Mouse (Mus musculus) G1E (cell line): Measurements from ENCODE around the gene Hoxd10. TPM values are rescaled to one million over a fixed set of nuclear protein-coding genes. Genes with fewer than 3 reads are reported as not detected.

Source experiments
- ATAC-seq: 2 replicates; pipeline ENCODE4 v1.8.0; 2016; ENCODE audit warnings: mild to moderate bottlenecking; ENCODE audit not compliant: insufficient number of reproducible peaks, poor library complexity, low FRiP score, severe bottlenecking; ENCODE audit errors: extremely low read depth
- DNase-seq: peaks from one replicate; pipeline ENCODE4 v3.0.0; 2012; ENCODE audit warnings: low spot score
- H3K27me3 ChIP-seq: 2 replicates; pipeline ENCODE4 v1.6.1; 2012; ENCODE audit warnings: mild to moderate bottlenecking, low read length, inconsistent platforms; ENCODE audit not compliant: insufficient read depth
- H3K36me3 ChIP-seq: replicated peaks from 2 replicates; pipeline ENCODE3; 2012; ENCODE audit warnings: mild to moderate bottlenecking, inconsistent platforms
- H3K4me1 ChIP-seq: 2 replicates; pipeline ENCODE4 v1.6.1; 2012; ENCODE audit warnings: low read depth, low read length, inconsistent platforms, mixed read lengths; ENCODE audit not compliant: insufficient read depth
- H3K4me3 ChIP-seq: 2 replicates; pipeline ENCODE4 v1.5.1; 2012; ENCODE audit warnings: low read depth, mild to moderate bottlenecking, inconsistent platforms, low read length, moderate library complexity, mixed read lengths
- H3K9me3 ChIP-seq: replicated peaks from 2 replicates; pipeline ENCODE4 v1.6.1; 2012; ENCODE audit warnings: inconsistent platforms
- CTCF ChIP-seq: IDR thresholded peaks from 2 replicates; pipeline ENCODE4 v1.5.1; 2012; ENCODE audit warnings: low read depth, low read length, inconsistent platforms, mixed read lengths
- GATA1 ChIP-seq: IDR thresholded peaks from 2 replicates; pipeline ENCODE4 v1.6.1; 2012; ENCODE audit warnings: borderline replicate concordance, low read length, inconsistent platforms, mixed read lengths
- GATA2 ChIP-seq: IDR thresholded peaks from 2 replicates; pipeline ENCODE4 v1.6.1; 2012; ENCODE audit warnings: low read depth, low read length, inconsistent platforms, borderline replicate concordance
- POLR2AphosphoS5 ChIP-seq: IDR thresholded peaks from 2 replicates; pipeline ENCODE4 v1.6.1; 2012; ENCODE audit warnings: low read depth, low read length, inconsistent platforms; ENCODE audit not compliant: insufficient replicate concordance
- TAL1 ChIP-seq: conservative IDR thresholded peaks from 2 replicates; pipeline ENCODE4 v1.6.1; 2012; ENCODE audit warnings: low read depth, low read length, inconsistent platforms, mixed read lengths
- polyA plus RNA-seq: library from polyadenylated mRNA; stranded (reverse); fragments of >175 nt; gene quantifications from 2 replicates; pipeline ENCODE4 v1.2.3, GENCODE M21; 2012
- total RNA-seq, 2 experiments: library from RNA; stranded (forward) in 1 of 2; stranded (reverse) in 1 of 2; fragments of 200-1000 nt in 1 of 2; fragments of >200 nt in 1 of 2; fragmentation: Nextera tagmentation in 1 of 2; gene quantifications; 2 replicates each; pipeline ENCODE4 v1.2.3; 2014 to 2017

Hoxd10 gene
- total and polyA plus RNA-seq, 3 experiments, result 0.22 TPM; not detected in 2

DNA sequence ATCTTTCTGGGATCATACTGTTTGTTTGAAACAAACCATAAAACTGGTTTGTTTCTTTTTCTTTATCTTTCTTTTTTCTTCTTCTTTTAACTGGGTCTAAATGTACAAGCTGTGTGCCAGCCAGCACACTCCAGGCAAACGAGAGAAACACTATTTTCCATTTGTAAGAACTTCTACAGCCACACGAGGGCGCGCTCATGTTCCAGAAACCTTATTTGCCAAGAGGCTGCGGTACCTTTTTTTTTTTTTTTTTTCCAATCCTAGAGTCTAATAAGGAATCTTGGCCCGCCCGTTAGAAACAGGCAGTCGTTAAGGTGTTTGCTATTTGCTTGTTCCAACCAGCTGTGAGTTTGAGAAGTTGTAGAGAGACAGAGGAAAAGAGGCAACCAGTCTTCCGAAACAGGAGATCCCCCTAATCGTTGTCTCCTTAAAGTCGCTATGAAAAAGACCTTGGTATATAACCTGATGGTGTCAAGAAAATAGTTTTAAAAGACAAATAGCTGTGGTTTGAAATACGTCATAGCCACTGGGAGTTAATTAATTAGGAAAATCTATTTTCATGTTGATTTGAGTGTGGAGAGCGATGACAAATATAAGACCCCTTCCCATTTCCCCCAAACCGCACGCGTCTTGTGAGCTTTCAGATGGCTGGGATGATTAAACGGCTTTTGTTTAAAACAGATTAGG, 5.3 kb upstream of the Hoxd10 start:
- Histone ChIP-seq H3K36me3 (no peaks in the 10 kb centered on the region), H3K27me3 (peaks cover 39% of the 10 kb centered on the region), H3K4me3 (no peak overlapping the region), H3K9me3 (peaks cover 19% of the 10 kb centered on the region), H3K4me1 (no peaks in the 10 kb centered on the region)
- TF ChIP-seq POLR2AphosphoS5 (no peak), GATA1 (no peak), CTCF (no peak), GATA2 (no peak), TAL1 (no peak)
- ATAC-seq, result no peak
- DNase-seq, result no peak

GRCm38 (mm10) chr2:74686988-74687697, 4.6 kb upstream of the Hoxd10 start:
- peaks cover 46% of the 10 kb centered on the region for H3K27me3 ChIP-seq

GRCm38 (mm10) chr2:74687698-74688555, 3.8 kb upstream of the Hoxd10 start:
- no peaks in the 10 kb centered on the region for H3K4me1 ChIP-seq
- ATAC-seq, result no peak
- DNase-seq, result no peak
- peaks cover 4% of the 10 kb centered on the region for H3K9me3 ChIP-seq
- no peak overlapping the region for H3K4me3 ChIP-seq
- H3K36me3 ChIP-seq, result no peaks in the 10 kb centered on the region
- H3K27me3 ChIP-seq, result peaks cover 54% of the 10 kb centered on the region
- TF ChIP-seq GATA1 (no peak), POLR2AphosphoS5 (no peak)

More at GRCm38 (mm10) chr2:74686988-74687697, 4.6 kb upstream of the Hoxd10 start:
- Histone ChIP-seq H3K4me1 (no peaks in the 10 kb centered on the region), H3K4me3 (no peak overlapping the region), H3K36me3 (no peaks in the 10 kb centered on the region), H3K9me3 (peaks cover 12% of the 10 kb centered on the region)
- no peak for TF ChIP-seq GATA1
- no peak for TF ChIP-seq POLR2AphosphoS5
- TF ChIP-seq TAL1, result no peak
- no peak for TF ChIP-seq GATA2
- TF ChIP-seq CTCF, result no peak
- ATAC-seq (no peak), DNase-seq (no peak)

DNA sequence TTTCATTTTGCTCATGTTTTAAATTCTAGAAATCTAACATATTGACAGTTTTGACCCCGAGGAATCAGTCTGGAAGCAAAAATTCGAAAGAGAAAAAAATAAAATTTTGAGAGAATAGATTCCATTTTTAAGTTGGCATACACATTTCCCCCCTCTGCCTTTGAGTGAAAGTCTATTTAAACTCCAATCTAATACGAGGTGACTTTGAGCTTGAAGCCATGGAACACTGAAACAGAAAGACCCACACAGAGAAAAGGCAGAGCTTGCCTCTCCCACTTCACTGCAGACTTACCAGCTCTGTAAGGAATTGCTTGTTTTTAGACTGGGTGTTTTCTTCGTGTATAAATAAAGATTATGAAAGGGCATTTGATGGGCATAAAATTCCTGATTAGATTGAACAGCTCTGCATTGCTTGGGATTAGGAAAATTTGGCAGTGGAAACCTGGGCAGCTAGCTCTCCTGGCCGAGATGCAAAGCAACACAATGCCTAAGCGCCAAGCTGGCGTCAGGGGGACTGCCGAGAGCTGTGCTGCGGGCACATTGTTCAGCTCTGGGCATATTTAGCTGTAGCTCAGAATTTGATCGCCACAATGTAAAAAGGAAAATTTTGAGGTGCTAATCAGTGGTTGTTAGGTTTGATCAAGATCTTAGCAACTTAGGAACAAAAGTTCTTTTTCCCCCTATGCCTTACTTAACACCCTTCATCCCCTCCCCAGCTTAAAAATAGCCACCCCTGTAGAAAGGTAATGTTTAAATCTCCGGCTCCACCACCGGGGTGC, 2.7 kb upstream of the Hoxd10 start:
- no peak for TF ChIP-seq POLR2AphosphoS5
- no peak for DNase-seq
- H3K36me3 ChIP-seq, result no peaks in the 10 kb centered on the region

GRCm38 (mm10) chr2:74689574-74690337, 2.0 kb upstream of the Hoxd10 start:
- Histone ChIP-seq H3K4me3 (no peak overlapping the region), H3K4me1 (no peaks in the 10 kb centered on the region), H3K9me3 (no peaks in the 10 kb centered on the region), H3K27me3 (peaks cover 54% of the 10 kb centered on the region), H3K36me3 (no peaks in the 10 kb centered on the region)
- ATAC-seq (no peak), DNase-seq (no peak)
- TF ChIP-seq CTCF (no peak), GATA2 (no peak), TAL1 (no peak), POLR2AphosphoS5 (no peak), GATA1 (no peak)

More for the DNA sequence above, 2.7 kb upstream of the Hoxd10 start:
- Histone ChIP-seq H3K4me1 (no peaks in the 10 kb centered on the region), H3K9me3 (no peaks in the 10 kb centered on the region), H3K27me3 (peaks cover 57% of the 10 kb centered on the region), H3K4me3 (no peak overlapping the region)
- no peak for ATAC-seq
